Mouse (Mus musculus) ZHBTc4 (cell line): Measurements from ENCODE around the gene Nr5a1.

ENCODE experiments used
- DNase-seq: peaks from one replicate; pipeline ENCODE4 v3.0.0-alpha.2; 2011; ENCODE audit warnings: low read depth, low spot score

Nr5a1 gene

DNA sequence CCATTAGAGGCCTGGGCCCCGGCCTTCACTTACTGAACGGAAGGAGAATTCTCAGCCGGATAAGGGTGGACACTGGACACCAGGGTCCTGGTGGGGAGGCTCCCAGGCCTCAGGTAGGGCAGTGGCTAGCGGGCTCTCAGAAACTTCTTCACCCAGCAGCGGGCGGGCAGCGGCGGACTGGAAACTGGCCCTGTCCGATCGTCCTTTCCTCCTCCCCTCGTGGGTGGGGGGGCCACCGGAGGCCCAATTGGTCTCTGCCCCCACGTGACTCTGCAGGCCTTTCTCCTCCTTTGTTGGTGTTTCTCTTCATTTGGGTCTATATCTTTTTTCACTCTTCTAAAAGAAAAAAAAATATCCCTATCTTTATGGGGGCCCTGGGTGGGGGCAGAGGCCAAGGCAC lies at the start of gene Nr5a1:
Gene Nr5a1, minus strand, starts transcription at position 219 of the 400 bp plus-strand sequence.
- no peak for DNase-seq

DNA sequence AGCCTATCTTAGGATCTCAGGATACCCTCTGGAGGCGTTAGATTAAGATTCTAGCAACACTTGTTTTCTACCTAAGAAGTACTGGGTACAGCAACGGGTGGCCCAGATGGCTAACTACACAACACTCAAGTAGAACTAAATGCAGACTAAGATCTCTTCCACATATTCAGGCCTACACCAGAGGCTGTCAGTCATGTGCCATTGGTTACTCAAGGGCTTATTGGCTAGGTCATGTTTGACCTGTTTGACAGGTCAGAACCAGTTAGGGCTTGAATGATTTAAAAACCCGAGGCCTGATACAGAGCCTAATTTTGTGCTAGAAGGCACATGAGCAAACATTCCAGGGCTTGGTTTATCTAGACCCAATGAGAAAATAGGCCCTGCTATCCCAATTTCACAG lies 25.5 kb upstream of the Nr5a1 start:
- DNase-seq = no peak

DNA sequence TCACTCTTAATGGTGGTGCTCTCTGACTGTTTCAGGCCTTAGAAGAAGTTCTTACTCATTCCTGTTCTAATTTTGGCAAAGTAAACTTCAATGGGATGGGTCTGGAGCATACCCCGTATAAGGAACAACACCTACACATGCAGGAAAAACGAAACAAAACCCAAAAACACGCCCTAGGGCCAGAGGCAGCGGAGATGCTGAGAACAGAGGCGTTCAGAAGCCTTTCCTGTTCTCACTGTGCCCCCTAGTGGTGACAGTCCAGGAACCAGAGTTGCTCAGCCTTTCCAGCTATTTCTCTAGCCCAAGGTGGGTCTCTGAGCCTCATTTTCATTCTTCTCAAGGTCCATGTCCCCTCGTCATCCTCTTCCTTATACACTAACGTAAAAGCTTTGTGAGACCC lies 25.1 kb upstream of the Nr5a1 start:
- peak; percentile 82 for DNase-seq

DNA sequence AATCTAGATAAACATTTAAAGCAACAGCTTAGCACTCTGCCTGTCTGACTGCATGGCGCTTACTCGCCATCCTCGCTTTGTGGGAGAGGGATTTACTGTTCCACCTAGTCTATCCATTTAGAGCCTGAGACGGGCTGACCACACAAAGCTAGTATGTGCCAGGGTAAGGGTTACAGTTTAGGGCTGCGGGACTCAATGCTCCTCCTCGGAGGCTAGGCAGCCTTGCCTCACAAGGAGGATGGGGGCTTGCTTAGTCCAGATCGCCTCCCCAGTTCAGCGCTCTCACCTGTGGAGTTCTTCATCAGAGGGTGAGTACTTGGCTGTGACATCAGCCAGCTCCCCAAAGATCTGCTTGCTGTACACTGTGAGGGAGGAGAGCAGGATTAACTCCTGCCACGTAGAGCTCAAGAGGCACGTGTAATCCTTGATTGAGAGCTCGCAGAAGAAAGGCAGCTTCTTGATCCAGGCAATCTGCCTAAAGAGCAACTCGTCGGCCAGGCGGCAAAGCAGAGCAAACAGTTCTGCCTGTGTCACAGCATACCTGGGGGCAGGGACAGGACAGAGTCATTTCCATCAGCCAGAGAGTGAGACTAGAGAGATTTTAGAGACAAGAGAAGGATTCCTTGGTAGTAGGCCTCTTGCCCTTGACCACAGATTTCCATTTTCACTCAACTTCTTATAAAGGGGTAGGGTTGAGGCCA lies 24.4 kb upstream of the Nr5a1 start:
- peak; percentile 5 for DNase-seq

DNA sequence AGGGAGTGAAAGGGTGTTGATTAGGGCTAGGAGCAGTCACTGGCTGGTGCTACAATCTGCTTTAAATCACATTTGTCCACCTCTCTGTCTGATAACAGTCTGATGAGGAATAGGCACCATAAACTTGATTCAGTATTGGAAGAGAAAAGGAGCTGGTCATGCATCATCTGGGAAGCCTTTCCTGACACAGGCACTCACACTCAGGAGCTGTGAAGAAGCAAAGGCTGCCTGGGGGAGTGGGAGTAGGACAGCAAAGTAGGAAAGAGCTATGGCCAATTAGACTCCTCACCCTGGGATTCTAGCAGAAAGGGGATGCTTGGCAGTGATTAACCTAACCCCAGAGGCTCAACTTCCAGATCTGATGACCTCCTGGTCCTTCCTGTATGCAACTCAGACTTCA lies 21.4 kb upstream of the Nr5a1 start:
- no peak for DNase-seq

DNA sequence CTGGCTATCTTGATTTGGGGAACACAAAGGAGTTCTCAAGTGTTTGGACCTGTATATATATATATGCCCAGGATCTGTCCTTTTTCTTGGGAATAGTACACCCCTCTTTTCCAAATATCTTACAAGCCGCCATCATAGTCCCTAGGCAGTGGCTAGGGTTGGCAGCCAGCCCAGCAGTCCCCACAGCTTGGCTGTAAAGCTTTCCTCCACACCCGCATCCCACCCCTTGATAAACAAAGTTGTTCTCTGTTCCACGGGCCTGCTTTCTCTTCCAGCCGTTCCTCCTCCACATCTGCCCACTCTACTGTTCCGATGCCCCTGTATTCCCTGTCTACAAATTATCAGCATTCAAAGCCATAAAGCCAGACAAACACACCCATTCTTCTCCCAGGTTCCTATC lies 20.4 kb upstream of the Nr5a1 start:
- no peak for DNase-seq

DNA sequence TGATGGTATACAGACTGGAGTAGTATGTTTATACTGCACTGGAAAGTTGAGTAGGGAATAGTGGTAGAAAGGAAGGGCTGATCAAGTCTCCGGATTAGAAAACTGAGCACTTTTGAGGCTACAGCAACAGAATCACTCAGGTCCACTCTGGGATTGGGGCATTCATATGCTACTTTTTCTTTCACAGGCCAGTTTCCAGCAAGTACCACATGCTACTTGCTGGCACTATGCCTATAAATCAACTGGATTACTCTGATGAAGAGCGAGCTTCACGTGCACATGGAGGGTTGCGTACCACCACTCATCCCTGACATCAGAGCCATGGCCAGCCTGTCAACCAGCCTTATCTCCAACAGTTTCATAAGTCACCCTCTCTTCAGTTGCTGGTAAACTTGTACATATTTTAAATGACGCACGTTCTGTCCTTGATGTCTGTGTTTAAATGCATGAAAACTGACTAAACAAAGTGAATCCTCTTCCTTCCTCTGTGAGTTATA lies 16.0 kb upstream of the Nr5a1 start:
- DNase-seq = no peak

DNA sequence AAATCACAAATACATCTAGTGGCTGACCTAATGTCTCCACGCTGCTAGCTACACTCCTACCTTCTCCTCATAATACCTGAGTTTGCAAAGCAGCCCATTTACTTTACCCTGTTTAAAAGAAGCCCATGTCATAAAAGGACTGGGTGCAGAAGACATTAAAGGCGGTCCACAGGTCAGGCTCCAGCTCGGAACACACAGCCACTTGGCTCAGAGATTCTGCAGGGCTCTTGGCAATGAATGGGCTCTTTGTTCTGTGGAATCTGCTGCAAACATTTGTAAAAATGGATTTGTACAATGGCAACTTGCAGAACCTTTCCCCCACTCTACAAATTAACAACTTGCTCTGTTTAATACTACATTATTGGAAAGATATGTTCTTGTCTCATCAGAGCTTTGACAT lies 11.1 kb upstream of the Nr5a1 start:
- no peak for DNase-seq

DNA sequence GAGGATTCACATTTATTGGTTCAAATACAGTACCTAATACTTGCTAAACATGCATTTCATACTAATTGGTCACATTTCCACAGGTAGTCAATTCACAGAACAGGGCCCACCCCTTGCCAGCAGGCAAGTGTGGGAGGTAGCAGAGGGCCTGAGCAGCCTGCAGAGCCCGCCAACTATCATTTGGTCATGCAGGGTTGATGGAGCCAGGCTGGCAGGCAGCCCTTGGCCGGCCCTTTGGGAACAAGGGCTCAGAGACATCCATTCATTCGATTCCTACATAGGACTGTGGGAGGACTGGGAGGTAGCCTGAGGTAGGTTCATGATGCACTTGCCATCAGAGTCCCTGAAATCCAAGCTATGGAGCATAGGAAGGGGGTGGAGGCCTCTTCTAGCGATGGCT lies 9.0 kb upstream of the Nr5a1 start:
- no peak for DNase-seq

DNA sequence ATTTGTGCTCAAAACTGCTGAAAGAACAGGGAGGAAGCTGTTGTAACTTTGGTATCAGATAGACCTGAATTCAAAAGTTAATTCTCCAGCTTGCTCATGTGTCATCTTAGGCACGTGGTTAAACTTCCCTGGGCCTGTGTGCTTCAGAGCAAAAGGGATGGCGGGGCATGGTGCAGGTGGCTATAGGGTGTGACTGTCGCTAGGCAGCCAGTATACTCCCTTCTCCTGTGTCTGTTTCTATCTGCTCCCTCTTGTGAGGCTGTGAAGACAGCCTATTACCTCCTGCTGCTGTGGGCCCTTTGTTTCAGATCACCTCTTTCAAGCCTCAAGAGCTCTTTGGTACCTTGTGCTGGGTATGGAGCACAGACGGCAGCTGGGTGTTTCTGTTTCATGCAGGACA lies 7.7 kb upstream of the Nr5a1 start:
- DNase-seq = peak; percentile 72

DNA sequence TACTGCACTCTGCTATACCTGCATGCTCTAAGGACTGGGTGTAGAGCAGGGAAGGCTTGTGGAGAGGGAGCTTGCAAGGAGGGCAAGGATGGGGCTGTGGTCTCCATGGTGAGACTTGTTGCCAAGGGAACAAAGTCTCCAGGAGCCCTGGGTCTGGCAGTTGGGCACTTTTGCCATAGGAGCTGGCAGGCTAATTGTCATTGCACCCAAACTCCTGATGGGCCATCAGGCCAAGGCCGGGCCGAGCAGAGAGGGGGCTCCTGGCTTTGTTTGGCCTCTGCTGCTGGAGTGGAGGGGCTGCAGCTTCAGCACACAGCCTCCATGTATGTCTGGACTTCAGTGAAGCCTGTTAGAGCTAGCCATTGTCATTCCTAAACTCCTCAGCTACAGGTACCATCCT lies 6.3 kb upstream of the Nr5a1 start:
- no peak for DNase-seq

DNA sequence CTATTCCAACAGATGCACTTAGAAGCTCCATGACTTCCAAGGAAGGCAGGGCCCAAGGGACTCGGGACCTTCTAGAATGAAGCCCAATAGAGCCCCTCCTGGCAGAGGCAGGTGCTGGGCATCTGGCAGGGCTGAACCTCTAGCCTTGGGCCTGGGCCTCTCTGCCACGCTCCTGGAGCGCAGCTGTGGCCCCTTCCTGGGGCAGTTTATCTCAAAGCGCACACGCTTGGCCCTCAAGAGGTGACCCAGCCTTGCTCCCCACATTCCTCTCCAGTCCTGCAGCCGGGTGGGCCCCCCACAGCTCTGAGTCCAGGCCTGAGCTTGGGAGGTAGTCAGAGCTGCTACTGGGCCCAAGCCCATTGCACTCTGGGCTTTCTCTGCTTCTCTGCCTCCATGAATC lies 5.0 kb upstream of the Nr5a1 start:
- DNase-seq = no peak

DNA sequence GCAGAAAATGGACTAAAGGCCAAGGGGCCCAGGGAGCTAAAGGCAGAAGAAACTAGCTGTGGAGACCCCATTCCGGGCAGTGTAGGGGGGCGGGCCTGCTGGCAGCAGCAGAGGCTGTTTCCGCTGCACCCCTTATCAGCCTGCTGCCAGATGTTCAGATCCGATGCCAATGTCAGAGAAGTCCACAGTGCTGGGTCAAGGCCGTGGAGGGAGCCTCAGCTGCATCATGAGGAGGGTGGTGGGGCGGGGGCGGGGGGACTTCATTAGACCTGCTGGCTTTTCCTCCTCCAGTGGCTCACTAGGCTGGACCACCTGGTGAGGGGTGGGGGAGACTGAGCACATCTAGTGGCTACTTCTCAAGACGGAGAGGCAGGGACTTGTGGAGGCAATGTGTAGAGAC lies 4.3 kb upstream of the Nr5a1 start:
- no peak for DNase-seq

DNA sequence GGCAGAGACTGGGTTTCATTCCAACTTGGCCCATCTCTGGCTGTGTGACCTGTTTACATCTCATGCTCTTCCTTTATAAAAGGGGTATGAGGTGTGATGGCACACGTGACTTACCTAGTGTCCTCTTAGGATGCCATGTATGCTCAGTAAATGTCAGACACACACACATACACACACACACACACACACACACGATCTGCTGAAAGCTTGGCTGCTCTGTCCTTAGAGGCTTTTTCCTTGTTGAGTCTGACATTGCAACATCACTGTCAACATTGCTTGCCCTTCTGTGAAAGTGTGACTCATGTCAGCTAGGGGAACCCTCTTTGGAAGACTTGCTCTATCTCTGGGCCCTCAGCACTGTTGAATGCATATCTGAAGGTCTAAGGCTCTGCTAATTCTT lies 3.1 kb upstream of the Nr5a1 start:
- DNase-seq = no peak

DNA sequence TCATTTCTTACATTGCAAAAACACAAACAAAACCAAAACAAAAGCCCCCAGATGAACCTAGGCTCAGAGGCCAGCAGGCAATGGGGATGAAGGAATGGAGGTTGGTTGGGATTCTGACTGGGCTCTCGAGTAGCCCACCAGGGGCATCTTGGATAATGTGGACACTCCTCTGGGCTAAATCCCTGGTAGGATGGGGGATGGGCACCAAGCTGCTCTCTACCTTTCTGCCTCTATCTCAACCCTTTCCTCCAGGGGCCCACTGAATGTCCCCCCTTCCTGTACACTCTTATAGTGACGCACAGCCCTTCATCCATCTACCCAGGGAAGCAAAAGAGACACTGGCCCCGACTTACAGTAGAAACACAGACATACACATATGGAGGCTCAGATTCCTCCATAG lies 746 bp downstream of the Nr5a1 start:
- DNase-seq = no peak

DNA sequence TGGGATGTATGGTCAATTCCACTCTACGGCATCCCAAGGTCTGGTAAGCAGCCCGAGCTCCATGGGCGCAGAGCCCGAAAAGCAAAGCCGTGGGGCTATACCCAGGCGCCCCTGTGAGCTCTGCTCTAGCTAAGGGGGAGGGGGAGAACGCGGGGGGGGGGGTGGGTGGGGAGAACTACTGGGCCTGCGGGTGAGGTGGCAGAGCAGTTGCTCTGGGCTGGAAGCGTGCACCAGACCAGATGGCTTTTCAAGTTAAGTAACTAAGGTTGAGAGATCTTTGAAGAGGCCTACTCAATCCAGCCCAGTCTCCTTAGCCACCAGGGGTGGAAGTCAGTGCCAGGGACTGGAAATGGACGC lies 1.6 kb downstream of the Nr5a1 start:
- no peak for DNase-seq

DNA sequence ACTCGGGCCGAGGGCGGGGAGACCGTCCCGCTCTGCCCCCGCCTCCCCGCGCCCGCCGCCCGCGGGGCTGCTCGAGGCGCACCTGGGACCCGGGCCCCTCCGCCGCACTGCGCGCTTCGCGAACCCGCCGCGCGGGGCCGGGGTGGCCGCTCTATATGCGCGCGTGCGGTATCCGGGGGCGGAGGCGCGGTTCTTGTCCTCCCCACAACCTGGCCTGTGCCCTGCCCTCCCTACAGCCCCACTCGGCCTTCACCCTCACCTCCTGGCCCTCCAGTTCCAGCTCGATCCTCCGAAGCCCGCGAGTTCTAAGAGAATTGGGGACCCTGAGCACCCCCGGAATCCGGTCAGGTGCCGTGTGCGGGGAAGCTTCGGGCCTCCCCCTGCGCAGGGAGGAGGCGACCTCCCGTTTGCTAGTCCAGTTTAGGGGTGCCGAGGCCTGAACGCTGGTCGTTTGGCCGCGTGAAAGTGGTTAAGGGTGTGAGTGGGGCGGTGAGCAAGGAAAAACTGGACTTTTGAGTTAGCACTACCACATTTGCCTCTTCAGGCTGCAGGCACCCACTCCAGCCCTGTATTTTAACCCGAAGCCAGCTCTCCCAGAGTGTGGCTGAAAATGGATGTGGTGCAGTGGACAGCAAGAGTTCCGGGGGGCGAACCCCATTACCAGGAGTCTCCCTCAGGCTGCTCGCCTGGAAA lies 2.1 kb downstream of the Nr5a1 start:
- peak; percentile 13 for DNase-seq

DNA sequence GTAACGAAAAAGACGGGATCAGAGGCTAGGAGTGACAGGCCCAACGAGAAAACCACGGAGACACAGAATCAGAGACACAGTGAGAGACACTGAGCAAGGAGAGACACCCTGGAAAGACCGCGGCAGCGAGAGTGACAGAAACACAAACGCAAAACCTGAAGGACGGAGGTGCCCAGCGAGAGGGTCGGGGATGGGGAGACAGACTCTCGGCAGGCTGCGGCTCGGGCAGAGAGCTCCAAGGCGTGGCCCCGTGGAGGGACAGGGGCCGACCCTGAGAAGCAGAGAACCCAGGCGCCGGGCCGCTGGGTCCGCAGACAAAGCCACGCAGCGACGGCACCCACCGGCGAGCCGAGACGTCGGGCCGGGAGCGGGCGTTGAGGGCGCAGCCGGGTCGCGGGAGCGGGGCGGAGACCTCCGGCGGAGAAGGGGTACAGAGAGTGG lies 2.9 kb downstream of the Nr5a1 start:
- peak; percentile 50 for DNase-seq

DNA sequence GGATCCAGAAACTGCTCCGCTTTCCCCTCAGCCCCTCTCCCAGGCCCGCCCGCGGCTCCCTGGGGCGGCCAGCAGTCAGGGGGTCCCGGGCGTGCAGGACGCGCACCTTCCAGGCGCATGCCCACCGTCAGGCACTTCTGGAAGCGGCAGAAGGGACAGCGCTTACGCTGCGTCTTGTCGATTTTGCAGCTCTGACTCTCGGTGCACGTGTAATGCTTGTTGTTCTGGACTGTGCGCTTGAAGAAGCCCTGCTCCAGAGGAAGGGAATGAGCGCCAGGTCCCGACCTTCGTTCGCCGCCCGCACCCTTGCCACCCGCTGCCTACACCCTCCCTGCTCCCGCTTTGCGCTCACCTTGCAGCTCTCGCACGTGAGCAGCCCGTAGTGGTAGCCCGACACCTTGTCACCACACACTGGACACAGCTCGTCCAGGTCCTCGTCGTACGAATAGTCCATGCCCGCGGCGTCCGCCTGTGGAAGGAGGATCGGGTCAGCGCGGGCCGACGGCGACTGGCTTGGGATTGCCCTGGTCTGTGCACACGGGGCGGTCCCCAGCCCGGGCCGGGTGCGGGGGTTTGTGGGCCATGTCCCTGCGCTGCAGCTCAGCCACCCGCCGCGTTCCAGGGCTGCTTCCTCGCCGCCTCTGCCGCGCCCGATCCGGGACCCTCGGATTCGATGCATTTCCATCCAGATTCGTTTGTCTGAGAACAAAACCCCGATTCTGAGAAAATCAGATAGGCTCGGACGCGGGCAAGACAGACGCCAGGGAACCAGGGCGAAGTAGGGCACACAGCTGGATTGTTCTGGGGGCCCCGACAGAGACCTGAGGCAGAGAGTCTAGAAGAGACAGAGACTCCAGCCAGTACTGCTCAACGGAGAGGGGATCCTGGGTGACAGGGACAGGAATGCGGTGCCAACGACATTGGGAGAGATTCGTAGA lies 3.8 kb downstream of the Nr5a1 start:
- peak; percentile 59 for DNase-seq

DNA sequence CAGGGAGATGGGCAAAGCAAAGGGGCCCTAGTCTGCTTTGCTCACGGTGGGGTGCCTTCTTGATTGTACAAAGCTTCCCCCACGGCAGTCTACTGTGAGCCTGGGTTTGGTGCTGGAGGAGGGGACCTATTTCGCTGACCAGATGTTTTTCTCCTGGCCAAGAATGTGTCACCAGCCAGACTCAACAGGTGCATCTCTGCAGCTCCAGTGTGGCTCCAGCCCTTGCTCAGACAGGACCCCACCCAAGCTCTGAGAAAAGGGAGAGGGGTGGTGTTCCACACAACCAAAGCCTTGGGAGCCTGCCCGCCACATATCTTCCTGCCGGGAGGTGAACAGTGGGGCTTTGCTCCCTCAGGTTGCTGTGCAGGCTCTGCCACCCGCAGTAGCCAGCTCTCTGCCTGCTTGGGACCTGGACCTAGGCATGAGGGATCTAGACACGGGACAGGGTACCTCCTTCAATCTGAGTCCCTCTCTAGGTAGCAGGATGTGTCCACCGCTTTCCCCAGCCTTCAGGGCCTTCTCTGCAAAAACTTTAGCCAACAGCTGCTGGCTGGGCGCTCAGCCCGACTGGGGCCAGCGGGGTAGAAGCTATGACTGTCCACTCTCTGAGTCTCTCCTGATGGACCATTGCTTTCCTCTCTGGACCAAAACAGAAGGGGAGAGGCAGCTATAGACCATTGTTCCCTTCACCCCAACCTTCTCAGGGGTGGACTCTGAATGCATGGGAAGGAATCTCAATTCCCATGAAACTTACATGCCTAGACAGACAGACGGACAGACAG lies 5.2 kb downstream of the Nr5a1 start:
- no peak for DNase-seq

DNA sequence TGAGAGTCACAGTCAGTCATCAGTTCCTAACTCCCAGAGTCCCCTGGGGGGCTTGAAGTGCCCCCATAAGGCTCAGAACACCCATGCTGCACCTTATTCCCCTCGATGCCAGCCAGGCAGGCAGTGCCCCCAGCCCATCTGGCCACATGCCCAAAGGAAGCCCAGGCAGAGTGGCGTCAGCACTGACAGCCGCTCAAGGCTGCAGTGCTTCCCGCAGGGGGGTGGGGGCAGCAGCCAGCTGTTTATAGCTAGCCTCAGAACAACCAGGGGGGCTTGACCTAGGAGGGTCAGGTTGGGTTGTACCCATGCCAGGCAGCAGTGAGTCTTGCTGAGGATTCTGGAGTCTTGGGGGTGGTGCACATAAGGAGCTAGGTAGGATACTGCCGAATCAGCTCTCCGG lies 7.7 kb downstream of the Nr5a1 start:
- no peak for DNase-seq

DNA sequence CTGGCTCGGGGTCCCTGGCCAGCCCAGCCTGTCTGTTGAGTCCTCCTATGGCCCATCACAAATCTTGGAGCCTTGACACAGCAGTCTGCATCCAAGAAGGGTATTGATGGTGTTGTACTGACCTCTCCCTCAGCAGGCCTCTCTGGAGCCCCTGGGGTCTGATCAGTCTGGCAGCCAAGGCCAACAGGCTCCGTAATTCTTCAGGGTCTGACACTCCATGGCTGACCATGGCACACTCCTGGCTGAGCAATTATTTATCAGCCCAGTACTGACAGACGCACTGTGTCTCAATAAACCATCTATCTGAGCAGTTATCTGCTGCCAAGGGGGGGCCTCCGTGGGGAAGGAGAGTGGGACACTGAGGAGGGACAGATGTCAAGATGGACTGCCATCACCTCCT lies 9.3 kb downstream of the Nr5a1 start:
- no peak for DNase-seq
